Mouse (Mus musculus) lung, postnatal 36 days (tissue): ENCODE data around the gene Zbtb8a.
"Not testable (repeated sequence)": the region's sequence is repeated elsewhere in the genome, so short reads cannot be mapped to it uniquely, and the experiment has no call there.

Experiments used
- DNase-seq: peaks from one replicate; pipeline ENCODE4 v3.0.0; 2022; ENCODE audit warnings: mixed read lengths

Gene Zbtb8a

GRCm38 (mm10) chr4:129375821-129376220 is 2.1 kb downstream of the Zbtb8a start:
- no peak for DNase-seq

DNA sequence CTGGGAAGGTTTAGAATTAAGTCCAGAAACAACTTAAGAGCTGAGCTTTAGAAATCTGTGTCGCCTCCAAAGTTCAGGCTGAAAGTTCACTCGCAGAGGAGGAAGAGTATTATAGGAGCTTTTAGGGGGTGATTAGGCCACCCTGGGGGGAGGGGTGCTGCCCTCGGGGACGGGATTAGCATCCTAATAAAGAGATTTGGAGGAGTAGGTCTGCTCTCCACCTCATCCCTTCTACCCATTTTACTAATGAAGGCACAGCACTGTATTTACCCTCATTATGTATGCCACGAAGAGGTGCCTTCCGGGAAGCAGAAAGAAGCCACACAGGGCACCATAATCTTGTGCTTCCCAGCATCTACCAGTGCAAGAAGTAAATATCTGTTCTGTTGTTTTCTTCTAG is 2.9 kb downstream of the Zbtb8a start:
- no peak for DNase-seq

DNA sequence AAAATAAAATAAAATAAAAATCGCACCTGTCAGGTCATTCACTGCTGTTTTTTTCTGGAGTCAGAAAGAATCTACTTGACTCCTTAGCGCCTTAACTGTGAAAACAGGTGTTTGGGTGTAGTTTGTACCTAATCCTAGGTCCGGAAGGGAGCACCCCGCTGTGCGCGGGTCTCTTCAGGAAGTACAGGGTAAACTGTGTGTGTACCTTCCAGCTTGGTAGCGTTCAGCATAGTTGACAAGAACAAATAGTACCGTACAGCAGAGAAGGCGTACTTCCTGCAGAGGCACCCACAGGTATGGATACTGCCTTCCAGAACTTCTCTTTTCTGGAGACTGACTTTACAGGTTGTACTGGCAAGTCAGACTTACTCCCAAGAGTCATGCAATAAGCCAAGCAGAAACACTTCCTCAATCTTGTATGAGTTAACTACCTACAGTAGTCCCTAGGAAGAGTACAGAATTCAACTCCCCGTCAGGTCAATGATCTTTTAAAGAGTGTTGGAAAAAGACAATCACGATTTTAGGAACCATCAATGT is 3.6 kb downstream of the Zbtb8a start:
- no peak for DNase-seq

- no peak for DNase-seq
Observed at GRCm38 (mm10) chr4:129373202-129373976, 4.5 kb downstream of the Zbtb8a start.

- no peak for DNase-seq
Observed at GRCm38 (mm10) chr4:129371391-129371790, 6.5 kb downstream of the Zbtb8a start.

- DNase-seq, result peak; percentile 34
Observed at GRCm38 (mm10) chr4:129365224-129365623, 12.7 kb downstream of the Zbtb8a start.

DNA sequence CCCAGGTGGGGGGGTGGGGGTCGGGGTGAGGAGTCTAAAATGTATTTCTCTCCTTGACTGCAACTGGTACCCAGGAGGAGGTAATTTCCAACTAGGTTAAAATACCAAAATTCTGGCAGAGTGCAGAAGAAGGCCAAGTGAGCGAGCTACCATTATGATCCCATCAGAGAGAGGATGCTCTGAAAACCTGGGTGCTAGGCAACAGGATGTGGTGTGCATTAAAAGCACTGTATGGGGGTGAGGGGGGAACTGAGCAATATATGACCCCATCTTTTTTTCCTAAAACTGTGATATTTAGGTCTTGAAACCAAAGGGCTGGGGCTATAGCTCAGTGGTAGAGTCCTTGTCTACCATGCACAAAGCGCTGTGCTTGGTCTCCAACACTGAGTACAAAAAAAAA is 13.5 kb downstream of the Zbtb8a start:
- DNase-seq, result no peak

GRCm38 (mm10) chr4:129363463-129363862 is 14.5 kb downstream of the Zbtb8a start:
- no peak for DNase-seq

DNA sequence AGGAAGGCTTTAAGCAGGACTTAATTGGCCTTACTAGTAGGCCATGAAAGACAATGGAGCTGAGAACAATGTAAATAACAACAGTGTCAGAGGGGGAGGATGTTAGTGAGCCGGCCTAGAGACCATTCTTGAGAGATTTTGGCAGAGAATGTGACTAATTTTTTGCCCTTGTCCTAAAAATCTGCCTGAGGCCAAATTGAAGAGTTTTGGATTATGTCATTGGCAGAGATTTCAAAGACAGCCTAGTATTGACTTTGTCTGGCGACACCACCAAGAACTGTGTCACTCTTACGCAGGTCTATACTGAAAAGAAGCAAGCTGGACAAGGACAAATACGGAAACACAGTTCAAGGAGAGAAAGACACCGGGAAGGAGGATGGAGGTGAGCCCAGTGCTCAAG is 15.1 kb downstream of the Zbtb8a start:
- DNase-seq, result no peak

DNA sequence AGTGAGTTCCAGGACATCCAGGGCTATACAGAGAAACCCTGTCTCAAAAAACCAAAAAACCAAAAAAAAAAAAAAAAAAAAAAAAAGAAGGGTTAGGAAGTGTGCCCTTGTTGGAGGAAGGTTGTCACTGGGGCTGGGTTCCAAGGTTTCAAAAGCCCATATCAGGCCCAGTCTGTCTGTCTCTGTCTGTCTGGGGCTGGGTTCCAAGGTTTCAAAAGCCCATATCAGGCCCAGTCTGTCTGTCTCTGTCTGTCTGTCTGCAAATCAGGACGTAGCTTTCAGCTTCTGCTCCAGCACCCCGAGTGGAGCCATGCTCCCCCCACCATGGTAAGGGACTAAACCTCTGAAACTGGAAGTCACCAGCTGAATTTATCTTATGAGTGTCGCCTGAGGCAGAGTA is 15.7 kb downstream of the Zbtb8a start:
- not testable (repeated sequence) for DNase-seq

GRCm38 (mm10) chr4:129357613-129358163 is 20.2 kb downstream of the Zbtb8a start:
- DNase-seq, result no peak

GRCm38 (mm10) chr4:129354236-129354635 is 23.7 kb downstream of the Zbtb8a start:
- no peak for DNase-seq

- no peak for DNase-seq
Observed at GRCm38 (mm10) chr4:129353176-129353575, 24.7 kb downstream of the Zbtb8a start.

GRCm38 (mm10) chr4:129351111-129351510 is 26.8 kb downstream of the Zbtb8a start:
- DNase-seq, result no peak

GRCm38 (mm10) chr4:129350644-129351043 is 27.3 kb downstream of the Zbtb8a start:
- DNase-seq, result peak; percentile 90

DNA sequence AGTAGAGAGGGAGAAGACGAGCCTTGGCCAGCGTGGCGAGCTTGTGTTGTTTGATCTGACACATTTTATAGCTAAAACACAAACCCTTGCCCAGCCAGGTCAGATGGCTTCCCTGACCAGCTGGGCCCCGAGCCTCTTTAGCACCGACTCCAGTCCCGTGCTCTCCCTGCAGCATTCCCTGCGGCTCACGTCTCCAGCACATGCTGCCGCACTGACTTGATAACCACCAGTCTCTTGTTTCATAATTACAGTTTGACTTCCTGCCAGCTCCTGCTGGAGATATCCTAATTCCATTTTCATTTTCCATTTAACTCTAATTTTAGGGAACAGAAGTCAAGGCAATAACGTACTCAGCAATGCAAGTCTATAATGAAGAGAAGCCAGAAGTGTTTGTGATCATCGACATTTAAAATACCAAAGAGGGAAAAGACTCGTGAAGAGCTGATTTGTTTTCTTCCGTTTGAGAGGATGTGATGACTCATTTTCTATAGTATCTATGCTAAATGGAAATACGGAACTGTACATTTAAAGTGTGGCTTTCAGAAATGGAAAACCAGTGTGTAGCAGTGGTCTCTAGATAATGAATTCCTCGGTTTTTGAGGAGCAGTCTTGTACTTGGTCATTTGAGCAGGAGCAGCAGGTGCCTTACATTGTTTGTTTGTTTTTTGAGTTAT is 31.3 kb downstream of the Zbtb8a start:
- peak; percentile 30 for DNase-seq

DNA sequence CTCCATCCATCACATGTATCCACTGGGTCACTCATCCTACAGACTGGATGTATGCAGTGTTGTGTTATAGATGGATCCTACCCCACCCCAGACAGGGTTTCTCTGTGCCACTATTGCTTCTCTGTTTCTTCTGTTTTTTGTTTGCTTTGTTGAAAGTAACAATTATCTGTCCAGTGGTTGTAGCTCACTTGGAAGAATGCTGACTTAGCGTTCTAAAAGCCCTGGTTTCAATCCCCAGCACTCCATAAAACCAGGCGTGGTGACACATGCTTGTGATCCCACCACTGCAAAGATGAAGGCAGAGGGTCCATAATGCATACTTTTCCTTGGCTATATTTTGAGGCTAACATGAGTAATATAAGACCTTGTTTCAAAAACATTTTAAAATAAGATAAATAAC is 35.2 kb downstream of the Zbtb8a start:
- DNase-seq, result no peak

GRCm38 (mm10) chr4:129341888-129342287 is 36.0 kb downstream of the Zbtb8a start:
- DNase-seq, result no peak

GRCm38 (mm10) chr4:129339743-129340142 is 38.2 kb downstream of the Zbtb8a start:
- no peak for DNase-seq

DNA sequence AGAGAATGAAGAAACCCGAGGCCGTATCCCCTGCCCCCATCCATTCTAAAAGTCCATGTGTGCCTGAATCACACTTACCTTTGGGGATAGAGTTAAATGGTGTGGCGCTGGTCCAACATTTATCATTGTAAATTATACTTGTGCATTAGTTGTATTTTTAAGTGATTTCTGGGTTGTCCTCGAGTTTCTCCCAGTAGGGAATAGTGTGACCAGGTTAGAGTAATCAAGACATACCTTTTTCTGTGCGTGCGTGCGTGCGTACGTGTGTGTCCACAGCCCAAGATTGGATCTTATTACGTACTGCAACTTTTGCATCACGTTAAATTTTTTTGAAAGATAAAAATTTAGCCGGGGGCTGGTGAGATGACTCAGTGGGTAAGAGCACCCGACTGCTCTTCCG is 41.6 kb downstream of the Zbtb8a start:
- peak; percentile 26 for DNase-seq

DNA sequence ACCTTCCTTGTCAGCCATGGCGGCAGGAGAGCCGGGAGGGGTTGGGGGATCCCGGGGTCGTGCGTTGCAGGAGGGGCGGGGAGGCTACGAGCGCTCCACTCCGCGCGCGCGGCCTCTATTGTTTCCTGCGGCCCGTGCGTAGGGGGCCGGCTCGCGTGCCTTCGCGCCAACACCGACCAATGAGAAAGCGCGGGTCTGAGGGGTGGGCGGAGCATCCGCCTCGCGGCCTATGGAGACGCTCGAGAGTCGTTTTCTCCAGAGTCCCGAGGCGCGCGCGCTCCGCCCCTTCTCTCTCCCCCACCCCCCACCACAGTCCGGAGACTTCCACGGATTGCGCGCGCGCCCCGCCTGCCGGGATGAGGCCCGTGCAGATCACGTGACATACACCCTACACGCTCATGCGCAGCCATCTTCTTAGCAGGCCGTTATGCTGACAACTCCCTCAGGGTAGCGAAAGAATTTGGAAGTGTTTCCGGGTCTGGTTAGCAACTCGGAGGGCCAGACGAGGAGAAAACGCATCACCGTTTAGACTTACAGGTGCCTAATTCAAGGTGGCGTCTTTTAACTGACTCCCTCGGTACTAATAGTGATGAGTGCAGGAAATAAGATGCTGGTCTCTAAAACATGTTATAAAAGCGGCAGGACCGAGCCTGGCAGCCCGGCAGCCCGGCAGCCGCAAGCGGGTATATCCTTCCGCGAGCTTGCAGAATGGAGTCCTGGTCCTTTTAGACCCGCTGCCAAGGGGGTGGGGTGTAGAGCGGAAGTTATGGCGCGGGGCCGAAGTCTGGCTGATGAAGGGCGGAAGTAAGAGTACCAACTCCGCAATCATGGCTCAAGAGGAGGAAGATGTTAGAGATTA is 42.5 kb downstream of the Zbtb8a start, which contains the start of the genes Rbbp4 and Zbtb8os:
Gene Rbbp4, minus strand, starts transcription at position 155 of the 859 bp plus-strand sequence.
Gene Zbtb8os, plus strand, starts transcription at position 480 of the 859 bp plus-strand sequence.
- peak; percentile 99 for DNase-seq

DNA sequence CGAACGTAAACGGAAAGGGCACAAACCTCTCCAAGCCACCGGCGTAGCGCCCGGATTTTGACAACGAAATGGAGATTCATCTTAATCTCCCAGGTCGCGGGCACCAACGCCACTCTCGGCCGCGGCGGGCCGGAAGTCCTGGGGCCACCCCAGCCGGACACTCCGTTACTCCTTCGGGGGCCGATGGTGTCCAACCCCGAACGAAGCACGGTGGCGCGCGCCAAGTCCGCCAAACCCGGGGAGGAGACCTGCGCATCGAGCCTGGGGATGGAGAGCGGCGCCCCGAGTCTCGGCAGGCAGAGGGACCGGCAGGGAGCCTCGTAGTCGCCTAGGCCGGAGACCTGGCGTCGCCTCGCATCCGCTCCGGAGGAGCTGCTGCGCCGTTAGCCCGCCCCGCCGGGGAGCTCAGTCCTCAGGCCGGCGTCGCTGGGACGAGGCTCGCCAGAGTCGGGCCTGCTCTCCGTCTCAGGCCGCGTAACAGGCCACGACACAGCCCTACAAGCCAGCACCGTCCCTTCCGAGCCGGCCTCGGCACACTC is 43.2 kb downstream of the Zbtb8a start:
- no peak for DNase-seq
